Mouse (Mus musculus): ENCODE results near the gene Gramd1b. TPM values are rescaled to one million over a fixed set of nuclear protein-coding genes. Genes with fewer than 3 reads are reported as not detected.

The Gramd1b gene
- polyA plus RNA-seq (2012; rRNA removed) = 41.2 and 42.0 TPM in 2 replicates

GRCm38 (mm10) chr9:40531027-40531621, at the start of gene Gramd1b:
TSS of gene Gramd1b (minus strand) at chr9:40531383.
- no peak for TF ChIP-seq CTCF (IDR thresholded peaks at IDR 0.05; ENCODE audit: borderline replicate concordance, extremely low read depth, insufficient read depth, insufficient read length)
- no peak for TF ChIP-seq POLR2A (IDR thresholded peaks at IDR 0.05; ENCODE audit: borderline replicate concordance, extremely low read depth, insufficient read depth, insufficient read length, poor library complexity, severe bottlenecking)
- peak; percentile 63 for DNase-seq (ENCODE audit: low read depth)

- TF ChIP-seq CTCF (IDR thresholded peaks at IDR 0.05; ENCODE audit: borderline replicate concordance, extremely low read depth, insufficient read depth, insufficient read length) = no peak
- TF ChIP-seq POLR2A (IDR thresholded peaks at IDR 0.05; ENCODE audit: borderline replicate concordance, extremely low read depth, insufficient read depth, insufficient read length, poor library complexity, severe bottlenecking) = no peak
- DNase-seq (ENCODE audit: low read depth) = peak; percentile 33
Measured at GRCm38 (mm10) chr9:40578726-40579625, 47.8 kb upstream of the Gramd1b start.

GRCm38 (mm10) chr9:40577132-40577531, 45.9 kb upstream of the Gramd1b start:
- DNase-seq (ENCODE audit: low read depth) = no peak
- no peak for TF ChIP-seq CTCF (IDR thresholded peaks at IDR 0.05; ENCODE audit: borderline replicate concordance, extremely low read depth, insufficient read depth, insufficient read length)
- no peak for TF ChIP-seq POLR2A (IDR thresholded peaks at IDR 0.05; ENCODE audit: borderline replicate concordance, extremely low read depth, insufficient read depth, insufficient read length, poor library complexity, severe bottlenecking)

- TF ChIP-seq POLR2A (IDR thresholded peaks at IDR 0.05; ENCODE audit: borderline replicate concordance, extremely low read depth, insufficient read depth, insufficient read length, poor library complexity, severe bottlenecking) (no peak), CTCF (IDR thresholded peaks at IDR 0.05; ENCODE audit: borderline replicate concordance, extremely low read depth, insufficient read depth, insufficient read length) (no peak)
- peak; percentile 57 for DNase-seq (ENCODE audit: low read depth)
Measured at GRCm38 (mm10) chr9:40575053-40575985, 44.1 kb upstream of the Gramd1b start.

GRCm38 (mm10) chr9:40571280-40571679, 40.1 kb upstream of the Gramd1b start:
- no peak for DNase-seq (ENCODE audit: low read depth)
- TF ChIP-seq POLR2A (IDR thresholded peaks at IDR 0.05; ENCODE audit: borderline replicate concordance, extremely low read depth, insufficient read depth, insufficient read length, poor library complexity, severe bottlenecking) = no peak
- no peak for TF ChIP-seq CTCF (IDR thresholded peaks at IDR 0.05; ENCODE audit: borderline replicate concordance, extremely low read depth, insufficient read depth, insufficient read length)

- no peak for DNase-seq (ENCODE audit: low read depth)
Measured at GRCm38 (mm10) chr9:40568070-40568469, 36.9 kb upstream of the Gramd1b start.

GRCm38 (mm10) chr9:40563750-40564149, 32.6 kb upstream of the Gramd1b start:
- TF ChIP-seq CTCF (IDR thresholded peaks at IDR 0.05; ENCODE audit: borderline replicate concordance, extremely low read depth, insufficient read depth, insufficient read length) = no peak
- TF ChIP-seq POLR2A (IDR thresholded peaks at IDR 0.05; ENCODE audit: borderline replicate concordance, extremely low read depth, insufficient read depth, insufficient read length, poor library complexity, severe bottlenecking) = no peak
- no peak for DNase-seq (ENCODE audit: low read depth)

More at GRCm38 (mm10) chr9:40568070-40568469, 36.9 kb upstream of the Gramd1b start:
- TF ChIP-seq POLR2A (IDR thresholded peaks at IDR 0.05; ENCODE audit: borderline replicate concordance, extremely low read depth, insufficient read depth, insufficient read length, poor library complexity, severe bottlenecking) = no peak
- TF ChIP-seq CTCF (IDR thresholded peaks at IDR 0.05; ENCODE audit: borderline replicate concordance, extremely low read depth, insufficient read depth, insufficient read length) = no peak

GRCm38 (mm10) chr9:40559646-40560045, 28.5 kb upstream of the Gramd1b start:
- no peak for DNase-seq (ENCODE audit: low read depth)
- TF ChIP-seq POLR2A (IDR thresholded peaks at IDR 0.05; ENCODE audit: borderline replicate concordance, extremely low read depth, insufficient read depth, insufficient read length, poor library complexity, severe bottlenecking) (no peak), CTCF (IDR thresholded peaks at IDR 0.05; ENCODE audit: borderline replicate concordance, extremely low read depth, insufficient read depth, insufficient read length) (no peak)

- TF ChIP-seq POLR2A (IDR thresholded peaks at IDR 0.05; ENCODE audit: borderline replicate concordance, extremely low read depth, insufficient read depth, insufficient read length, poor library complexity, severe bottlenecking) = no peak
- no peak for TF ChIP-seq CTCF (IDR thresholded peaks at IDR 0.05; ENCODE audit: borderline replicate concordance, extremely low read depth, insufficient read depth, insufficient read length)
- no peak for DNase-seq (ENCODE audit: low read depth)
Measured at GRCm38 (mm10) chr9:40557796-40558195, 26.6 kb upstream of the Gramd1b start.

GRCm38 (mm10) chr9:40556396-40556795, 25.2 kb upstream of the Gramd1b start:
- TF ChIP-seq CTCF (IDR thresholded peaks at IDR 0.05; ENCODE audit: borderline replicate concordance, extremely low read depth, insufficient read depth, insufficient read length) (no peak), POLR2A (IDR thresholded peaks at IDR 0.05; ENCODE audit: borderline replicate concordance, extremely low read depth, insufficient read depth, insufficient read length, poor library complexity, severe bottlenecking) (no peak)
- DNase-seq (ENCODE audit: low read depth) = no peak

GRCm38 (mm10) chr9:40555243-40555642, 24.1 kb upstream of the Gramd1b start:
- DNase-seq (ENCODE audit: low read depth) = no peak
- no peak for TF ChIP-seq POLR2A (IDR thresholded peaks at IDR 0.05; ENCODE audit: borderline replicate concordance, extremely low read depth, insufficient read depth, insufficient read length, poor library complexity, severe bottlenecking)
- no peak for TF ChIP-seq CTCF (IDR thresholded peaks at IDR 0.05; ENCODE audit: borderline replicate concordance, extremely low read depth, insufficient read depth, insufficient read length)

All from brain, embryonic 14.5 days (tissue).